Mouse (Mus musculus) liver, embryonic 14.5 days (tissue): Measurements from ENCODE around the gene Ndufs2.

Source experiments
- CTCF ChIP-seq: IDR thresholded peaks from 2 replicates; pipeline ENCODE4 v1.5.1; 2016; ENCODE audit warnings: antibody characterized with exemption, low read depth, control low read depth
- EP300 ChIP-seq: IDR thresholded peaks from 2 replicates; pipeline ENCODE4 v1.6.1; 2016; ENCODE audit warnings: antibody characterized with exemption, low read depth

GRCm38 (mm10) chr1:171245353-171245752, 5.8 kb downstream of the Ndufs2 start:
- TF ChIP-seq CTCF (no peak), EP300 (no peak)
